Mouse (Mus musculus) left cerebral cortex, postnatal 36 days (tissue): ENCODE measurements around the gene Tcf15. TPM values are rescaled to one million over a fixed set of nuclear protein-coding genes. Genes with fewer than 3 reads are reported as not detected.
A peak's percentile ranks its signal among the peaks of the same experiment; 100 is the strongest.

Experiments used
- DNase-seq, 2 experiments: peaks; one replicate each; pipeline ENCODE4 v3.0.0; 2021 to 2022; ENCODE audit warnings: low spot score in 2 of 2, mixed read lengths in 1 of 2
- intact Hi-C: fragments of 180-260 bp; cut with DNase I; formaldehyde crosslinking; loops from one replicate; pipeline ENCODE4 v1.15.1; 2025
- total RNA-seq, 2 experiments: library from RNA; stranded (reverse); gene quantifications; 2 replicates each; pipeline ENCODE4 v1.2.3; 2021

Gene Tcf15
- total RNA-seq, result 1 to 10 TPM in 1 of 2 experiments, under 1 TPM in 1; 0.89 to 1.4 TPM

- intact Hi-C loops, result no loop called here
- DNase-seq, result no peak
These were observed at the start of gene Tcf15 for GRCm38 (mm10) chr2:152143279-152144157. Gene Tcf15 (plus strand): TSS chr2:152143561.

DNA sequence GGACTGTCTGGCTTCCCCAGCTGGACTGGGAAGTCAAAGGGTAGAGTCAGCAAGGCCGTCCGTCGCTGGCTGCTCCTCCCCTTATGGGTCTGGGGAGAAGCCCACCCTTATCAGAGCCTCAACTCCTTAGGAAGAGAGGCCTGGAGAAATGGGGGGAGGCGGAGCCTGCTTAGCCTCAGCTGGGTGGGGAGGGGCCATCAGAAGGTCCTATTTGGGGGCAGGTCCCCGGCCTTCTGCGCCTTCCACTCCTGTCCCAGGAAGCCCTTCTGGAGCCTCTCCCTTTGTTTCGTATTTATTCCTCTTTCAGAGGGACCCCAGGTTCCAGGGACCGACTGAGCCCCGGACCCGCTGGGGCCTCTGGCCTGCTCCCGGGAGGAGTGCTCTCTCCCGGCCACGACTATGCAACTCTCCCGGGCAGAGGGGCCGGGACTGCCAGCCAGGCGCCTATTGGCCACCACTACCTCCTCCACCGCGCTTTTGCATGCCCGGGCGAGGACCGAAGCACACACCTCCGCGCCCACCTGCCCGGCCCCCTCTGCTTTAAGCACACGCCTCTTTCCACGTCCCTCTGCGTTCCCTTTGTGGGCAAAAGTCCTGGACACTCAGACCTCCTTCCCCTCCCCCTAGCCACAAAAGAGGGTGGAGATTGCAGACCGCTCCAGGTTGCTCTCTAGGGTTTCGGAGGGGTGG, 48.4 kb upstream of the Tcf15 start:
- intact Hi-C loops, result no loop called here
- no peak for DNase-seq

GRCm38 (mm10) chr2:152096922-152097321, 46.4 kb upstream of the Tcf15 start:
- DNase-seq, result no peak
- intact Hi-C loops, result no loop called here

DNA sequence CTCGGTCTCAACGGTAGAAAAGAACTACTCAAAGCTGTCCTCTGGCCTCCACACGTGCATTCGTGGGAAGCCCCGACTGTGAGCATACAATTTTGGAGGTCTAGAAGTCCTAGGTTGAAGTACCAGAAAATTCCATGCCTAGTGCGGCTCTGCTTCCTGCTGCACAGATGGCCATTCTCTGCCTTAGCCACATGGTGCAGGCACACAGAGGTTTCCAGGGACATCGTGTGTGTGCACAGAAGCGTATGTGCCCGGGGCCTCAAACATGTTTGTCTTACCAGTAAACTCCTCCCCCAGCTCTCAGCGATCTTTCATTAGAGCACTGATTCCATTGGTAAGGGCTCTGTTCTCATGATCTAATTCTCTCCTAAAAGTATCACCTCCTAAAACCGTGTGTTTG, 45.4 kb upstream of the Tcf15 start:
- no peak for DNase-seq
- intact Hi-C loops, result no loop called here

DNA sequence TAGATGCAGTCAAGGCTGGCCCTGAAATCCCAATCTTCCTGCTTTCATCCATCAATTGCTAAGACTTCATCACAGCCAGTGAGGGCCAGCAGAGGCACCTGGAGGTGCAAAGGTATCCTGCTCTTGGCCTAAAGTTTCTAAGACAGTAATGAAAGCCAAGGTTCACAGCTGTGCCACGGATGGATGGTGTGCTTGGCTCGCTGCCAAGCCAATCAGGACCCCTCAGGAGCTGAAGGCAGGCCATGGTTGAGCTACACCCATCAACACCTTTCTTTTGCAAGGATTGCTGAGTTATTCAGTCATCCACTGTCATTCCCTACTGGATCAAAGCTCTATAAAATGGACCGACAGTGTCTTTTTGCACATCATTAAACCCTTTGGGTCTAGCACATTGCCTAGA, 43.8 kb upstream of the Tcf15 start:
- no peak for DNase-seq
- intact Hi-C loops, result no loop called here

DNA sequence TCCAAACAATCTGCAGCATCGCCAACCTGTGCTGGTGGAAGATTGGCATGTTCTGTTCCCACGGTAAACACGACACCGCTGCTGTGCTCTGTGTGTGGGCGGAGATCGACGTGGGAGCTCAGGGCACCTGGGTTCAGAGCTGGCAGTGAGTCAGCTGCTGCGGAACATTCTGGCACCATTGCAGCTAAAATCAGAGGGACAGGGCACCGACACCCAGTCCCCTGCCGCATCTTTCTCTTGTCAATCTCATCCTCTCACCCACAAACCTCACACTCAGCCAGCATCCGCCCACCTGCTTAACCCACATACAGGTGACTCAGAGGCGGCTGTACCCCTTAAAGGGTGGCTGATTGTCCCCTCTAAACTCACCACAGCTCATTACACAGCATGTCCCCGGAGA, 41.6 kb upstream of the Tcf15 start:
- DNase-seq, result peak; percentile 62 to 65
- intact Hi-C loops, result loop anchor here (5.0 kb wide), 1 partner anchor 74 kb away; no protein-coding TSS in a partner anchor

DNA sequence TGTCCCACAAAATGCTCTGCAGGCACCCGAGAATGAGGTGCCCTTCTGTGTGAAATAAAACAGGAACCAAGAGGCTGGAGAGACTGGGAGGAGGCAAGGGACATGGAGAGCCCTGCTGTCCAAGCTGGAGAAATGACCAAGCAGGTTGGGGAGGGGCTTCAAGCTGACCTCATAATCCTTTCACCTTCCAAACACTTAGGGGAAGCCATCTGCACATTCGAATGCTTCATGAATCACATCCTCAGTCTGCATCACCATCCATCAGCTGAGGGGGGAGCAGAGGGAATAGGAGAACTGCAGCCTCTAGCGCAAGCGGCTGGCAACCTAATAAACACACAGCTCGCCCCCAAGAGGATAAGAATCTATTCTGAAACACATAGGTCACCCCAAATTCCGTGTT, 41.0 kb upstream of the Tcf15 start:
- intact Hi-C loops, result loop anchor here (5.0 kb wide), 1 partner anchor 75 kb away; no protein-coding TSS in a partner anchor
- peak in 1 of 2 experiments; percentile 39 for DNase-seq

- intact Hi-C loops, result loop anchor here (5.0 kb wide), 1 partner anchor 78 kb away; no protein-coding TSS in a partner anchor
- DNase-seq, result no peak
These were observed 38.5 kb upstream of the Tcf15 start for GRCm38 (mm10) chr2:152104711-152105317.

- intact Hi-C loops, result no loop called here
- DNase-seq, result peak; percentile 86 to 88
These were observed 37.8 kb upstream of the Tcf15 start, which contains the start of gene Srxn1 for GRCm38 (mm10) chr2:152105318-152106224. Gene Srxn1 (plus strand): TSS chr2:152105516.

GRCm38 (mm10) chr2:152106225-152106595, 37.2 kb upstream of the Tcf15 start:
- intact Hi-C loops, result no loop called here
- no peak for DNase-seq

- no peak for DNase-seq
- intact Hi-C loops, result no loop called here
These were observed 36.8 kb upstream of the Tcf15 start for GRCm38 (mm10) chr2:152106597-152106996.

GRCm38 (mm10) chr2:152108702-152109101, 34.7 kb upstream of the Tcf15 start:
- no peak for DNase-seq
- intact Hi-C loops, result no loop called here

DNA sequence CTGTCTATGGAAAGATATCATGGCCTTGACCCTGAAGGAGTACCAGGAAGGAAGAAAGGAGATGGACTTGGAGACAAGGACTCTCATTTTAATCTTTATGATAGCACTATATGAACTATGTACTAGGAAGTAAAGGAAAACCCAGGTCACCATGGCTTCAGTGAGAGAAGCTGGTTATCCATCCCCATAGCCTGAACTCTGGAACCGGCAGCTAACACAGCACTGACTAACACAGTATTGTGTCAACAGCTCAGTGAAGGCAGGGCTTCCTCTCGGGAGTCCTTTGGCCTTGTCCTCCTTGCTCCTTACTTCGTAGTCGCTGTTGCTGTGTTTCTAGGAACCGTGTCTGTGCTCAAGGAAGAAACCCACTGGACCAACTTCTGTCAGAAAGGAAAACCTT, 34.0 kb upstream of the Tcf15 start:
- DNase-seq, result no peak
- intact Hi-C loops, result no loop called here

- no peak for DNase-seq
- intact Hi-C loops, result no loop called here
These were observed 32.0 kb upstream of the Tcf15 start for GRCm38 (mm10) chr2:152111311-152111710.

DNA sequence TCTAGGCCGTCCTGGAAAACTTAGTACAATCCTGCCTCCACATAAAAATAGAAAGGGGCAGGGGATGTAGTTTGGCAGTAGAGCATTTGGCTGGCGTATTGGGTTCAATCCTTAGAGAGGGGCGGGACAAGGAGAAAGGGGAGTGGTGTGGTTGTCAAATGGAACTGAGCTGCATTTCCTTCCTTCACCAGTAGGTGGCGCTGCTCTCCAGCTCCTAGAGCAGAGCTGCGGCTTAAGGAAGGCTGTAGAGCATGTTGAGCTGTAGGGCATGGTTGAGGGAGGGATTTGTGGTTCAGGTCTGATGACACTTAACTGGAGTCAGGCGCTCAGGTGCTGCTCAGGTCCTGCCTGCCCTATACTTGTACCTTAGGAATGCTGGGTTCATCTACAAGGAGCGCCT, 31.4 kb upstream of the Tcf15 start:
- peak; percentile 87 to 90 for DNase-seq
- intact Hi-C loops, result loop anchor here (1.0 kb wide), 1 partner anchor 85 kb away; no protein-coding TSS in a partner anchor

DNA sequence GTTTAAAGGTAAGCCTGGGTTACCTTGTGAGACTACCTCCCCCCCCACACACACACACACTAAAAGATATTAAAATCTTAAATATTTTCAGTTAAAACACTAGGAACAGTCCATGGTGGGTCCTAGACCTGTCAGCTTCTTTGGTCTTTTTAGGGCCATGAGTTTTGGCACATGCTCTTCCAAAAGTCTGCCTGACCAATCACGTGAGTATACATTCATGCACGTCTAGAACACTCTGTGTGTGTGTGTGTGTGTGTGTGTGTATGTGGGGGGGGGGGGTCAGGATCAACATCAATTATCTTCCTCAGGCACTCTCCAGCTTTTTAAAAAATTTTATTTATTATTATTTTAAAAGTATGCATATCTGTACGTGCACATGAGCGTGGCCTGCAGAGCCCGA, 30.9 kb upstream of the Tcf15 start:
- no peak for DNase-seq
- intact Hi-C loops, result loop anchor here (1.0 kb wide), 1 partner anchor 85 kb away; no protein-coding TSS in a partner anchor

DNA sequence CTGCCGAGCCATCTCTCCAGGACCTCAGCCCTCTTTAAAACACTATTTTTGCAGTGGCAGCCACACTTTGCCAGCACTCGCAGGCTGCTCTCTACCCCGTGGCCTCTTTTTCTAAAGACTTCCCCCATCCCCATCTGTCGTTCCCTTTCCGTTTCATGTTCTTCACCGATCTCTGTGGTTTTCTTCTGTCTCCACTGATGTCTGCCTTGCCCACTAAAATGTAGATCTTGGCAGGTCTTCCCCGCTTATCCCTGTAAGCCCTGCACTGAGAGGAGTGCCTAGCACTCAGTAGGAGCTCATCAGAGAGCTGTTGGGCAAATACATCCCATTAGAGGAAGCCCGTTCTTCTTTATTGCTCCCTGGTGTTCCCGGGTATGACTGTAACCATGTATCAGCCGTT, 30.4 kb upstream of the Tcf15 start:
- peak in 1 of 2 experiments; percentile 45 for DNase-seq
- intact Hi-C loops, result loop anchor here (1.0 kb wide), 1 partner anchor 84 kb away; no protein-coding TSS in a partner anchor

DNA sequence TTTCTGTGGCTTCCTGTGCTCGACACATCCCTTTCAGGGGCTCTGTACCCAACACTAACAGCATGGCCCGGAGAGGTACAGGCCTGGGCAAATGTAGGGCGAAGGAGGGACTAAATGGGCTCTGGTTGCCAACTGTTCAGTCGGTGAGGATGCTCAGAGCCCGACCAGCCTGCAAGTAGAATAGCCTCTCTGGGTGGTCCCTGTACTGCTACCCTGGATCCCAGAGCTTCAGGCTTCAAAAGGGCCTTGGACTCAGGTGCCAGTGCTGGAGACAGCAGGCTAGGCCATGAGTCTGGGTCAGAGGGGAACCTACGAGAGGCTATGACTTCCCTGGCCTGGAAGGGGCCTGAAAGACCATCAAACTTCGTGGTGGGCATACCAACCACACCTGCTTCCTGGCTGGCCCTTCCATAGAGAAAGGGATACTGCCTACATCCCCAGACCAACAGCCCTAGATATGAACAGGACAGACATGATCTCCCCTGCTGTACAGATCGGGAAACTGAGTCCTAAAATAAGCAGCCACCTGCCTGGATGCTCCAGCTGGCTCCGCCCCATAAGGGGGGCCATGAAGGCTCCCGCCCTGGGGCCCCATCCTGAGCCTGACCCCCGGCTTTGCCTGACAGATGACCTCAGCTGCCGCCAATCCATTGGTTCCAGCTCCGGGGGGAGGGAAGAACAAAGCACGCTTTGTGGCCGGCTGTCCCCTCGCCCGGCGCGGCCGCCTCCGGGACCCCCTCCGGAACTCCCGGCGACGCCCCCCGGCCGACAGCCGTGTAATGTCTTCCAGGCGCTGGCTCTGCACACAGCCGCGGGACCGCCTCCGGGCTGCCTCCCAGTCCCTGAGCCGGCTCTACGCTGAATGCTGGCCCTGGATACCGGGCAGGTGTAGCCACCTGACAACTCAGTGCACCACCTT, 29.0 kb upstream of the Tcf15 start:
- DNase-seq, result no peak
- intact Hi-C loops, result no loop called here
